Mouse (Mus musculus): ENCODE measurements around the gene Ccl6.

DNA sequence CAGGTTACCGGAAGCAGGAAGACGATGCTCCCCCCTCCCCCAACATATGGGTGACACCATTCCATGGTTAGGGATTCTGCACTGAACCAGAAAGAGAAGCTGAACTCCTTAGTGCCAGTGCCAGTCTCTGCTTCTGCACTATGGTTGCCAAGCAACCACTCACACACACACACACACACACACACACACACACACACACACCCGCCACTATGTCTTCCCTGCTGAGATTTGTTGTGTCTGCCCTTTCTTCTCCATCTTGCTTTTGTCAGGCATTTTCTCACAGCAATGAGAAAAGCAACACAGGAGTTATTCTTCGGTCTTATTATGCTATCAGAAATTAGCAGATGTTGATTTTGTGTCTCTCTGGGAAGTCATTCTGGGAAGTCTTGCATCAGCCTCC is 41.5 kb upstream of the Ccl6 start:
- TF ChIP-seq GATA1 (IDR thresholded peaks at IDR 0.05; ENCODE audit: low read length) (no peak), TAL1 (IDR thresholded peaks at IDR 0.05; ENCODE audit: low read length) (no peak)

Measured in erythroblast, embryonic 14.5 days (primary cell).